Mouse (Mus musculus) intestine, embryonic 15.5 days (tissue): ENCODE data around the gene Lrrc45. TPM values are rescaled to one million over a fixed set of nuclear protein-coding genes. Genes with fewer than 3 reads are reported as not detected.
"Not testable (repeated sequence)": the region's sequence is repeated elsewhere in the genome, so short reads cannot be mapped to it uniquely, and the experiment has no call there.

ENCODE experiments used
- ATAC-seq: fragments of 200-750 bp; cut with Nextera tagmentation; 2 replicates; pipeline ENCODE4 v1.8.0; 2017; ENCODE audit warnings: moderate TSS enrichment, moderate library complexity
- H3K27ac ChIP-seq: fragments of 300-500 bp; sonication (generic); 2 replicates; pipeline ENCODE4 v1.5.1; 2015; ENCODE audit warnings: mild to moderate bottlenecking, inconsistent platforms
- H3K27me3 ChIP-seq: fragments of 300-500 bp; sonication (generic); replicated peaks from 2 replicates; pipeline ENCODE4 v1.6.1; 2015; ENCODE audit warnings: inconsistent platforms
- H3K36me3 ChIP-seq: fragments of 300-500 bp; sonication (generic); 2 replicates; pipeline ENCODE4 v1.6.1; 2015; ENCODE audit warnings: inconsistent platforms
- H3K4me1 ChIP-seq: fragments of 300-500 bp; sonication (generic); replicated peaks from 2 replicates; pipeline ENCODE4 v1.6.1; 2015; ENCODE audit warnings: inconsistent platforms
- H3K4me2 ChIP-seq: fragments of 300-500 bp; sonication (generic); replicated peaks from 2 replicates; pipeline ENCODE4 v1.6.1; 2015; ENCODE audit warnings: mild to moderate bottlenecking, inconsistent platforms
- H3K4me3 ChIP-seq: fragments of 300-500 bp; sonication (generic); replicated peaks from 2 replicates; pipeline ENCODE4 v1.5.1; 2015; ENCODE audit warnings: inconsistent platforms
- H3K9ac ChIP-seq: fragments of 300-500 bp; sonication (generic); 2 replicates; pipeline ENCODE4 v1.6.1; 2015; ENCODE audit warnings: inconsistent platforms
- H3K9me3 ChIP-seq: fragments of 300-500 bp; sonication (generic); 2 replicates; pipeline ENCODE4 v1.6.1; 2016; ENCODE audit warnings: inconsistent platforms
- WGBS: fragments of 180-500 bp; shearing (Covaris S2); methylation state at CpG from one replicate; pipeline ENCODE4 v1.1.7; 2015; 5-methylcytosine and 5-hydroxymethylcytosine counted together
- polyA plus RNA-seq: library from polyadenylated mRNA; unstranded; fragments of >200 nt; fragmentation: Nextera tagmentation; extraction: Ambion mirVana; gene quantifications from 2 replicates; pipeline ENCODE4 v1.2.1, GENCODE M21; 2015

Gene Lrrc45
- polyA plus RNA-seq, 1 experiment from 2014 or later: 42.0 TPM

- H3K9ac ChIP-seq: no peak overlapping the region
- no peak for ATAC-seq
- peaks cover 1% of the 10 kb centered on the region; the same call in 1 of the 2 replicates for H3K4me1 ChIP-seq
- no peaks in the 10 kb centered on the region for H3K9me3 ChIP-seq
- H3K27me3 ChIP-seq: no peaks in the 10 kb centered on the region
- no peak overlapping the region for H3K27ac ChIP-seq
- WGBS: 95% methylated on average over 1 of the region's 1 CpGs
- H3K36me3 ChIP-seq: no peaks in the 10 kb centered on the region
- H3K4me3 ChIP-seq: no peak overlapping the region
- no peak overlapping the region for H3K4me2 ChIP-seq
Observed at GRCm38 (mm10) chr11:120731395-120731794, 17.7 kb downstream of the Lrrc45 start.

- Histone ChIP-seq H3K9me3 (no peaks in the 10 kb centered on the region), H3K36me3 (no peaks in the 10 kb centered on the region), H3K27me3 (no peaks in the 10 kb centered on the region), H3K4me1 (no peaks in the 10 kb centered on the region), H3K9ac (no peak within 1 kb of the TSS), H3K27ac (no peak within 1 kb of the TSS), H3K4me2 (no peak within 1 kb of the TSS), H3K4me3 (no peak within 1 kb of the TSS)
- ATAC-seq: no peak
- WGBS: 72% methylated on average over 12 of the region's 12 CpGs
Observed at GRCm38 (mm10) chr11:120731858-120732680, 18.3 kb downstream of the Lrrc45 start, which contains the start of gene Cbr2. Cbr2 (minus strand) TSS chr11:120732114.

- 56% methylated on average over 6 of the region's 6 CpGs for WGBS
- H3K4me2 ChIP-seq: no peak overlapping the region
- no peak for ATAC-seq
- no peaks in the 10 kb centered on the region for H3K27me3 ChIP-seq
- H3K36me3 ChIP-seq: no peaks in the 10 kb centered on the region
- no peak overlapping the region for H3K27ac ChIP-seq
- no peaks in the 10 kb centered on the region for H3K4me1 ChIP-seq
- H3K9me3 ChIP-seq: no peaks in the 10 kb centered on the region
- H3K4me3 ChIP-seq: no peak overlapping the region
- H3K9ac ChIP-seq: no peak overlapping the region
Observed at GRCm38 (mm10) chr11:120733521-120733920, 19.8 kb downstream of the Lrrc45 start.

GRCm38 (mm10) chr11:120736424-120736823 is 22.7 kb downstream of the Lrrc45 start:
- Histone ChIP-seq H3K4me2 (no peak overlapping the region), H3K27me3 (no peaks in the 10 kb centered on the region), H3K27ac (no peak overlapping the region), H3K9ac (no peak overlapping the region), H3K9me3 (no peaks in the 10 kb centered on the region), H3K4me1 (no peaks in the 10 kb centered on the region), H3K36me3 (no peaks in the 10 kb centered on the region), H3K4me3 (no peak overlapping the region)
- WGBS: 74% methylated on average over 6 of the region's 6 CpGs
- ATAC-seq: no peak

GRCm38 (mm10) chr11:120740981-120741380 is 27.3 kb downstream of the Lrrc45 start:
- Histone ChIP-seq H3K4me3 (no peak overlapping the region), H3K27me3 (no peaks in the 10 kb centered on the region), H3K9ac (no peak overlapping the region), H3K27ac (no peak overlapping the region), H3K4me1 (no peaks in the 10 kb centered on the region), H3K4me2 (no peak overlapping the region), H3K36me3 (no peaks in the 10 kb centered on the region), H3K9me3 (no peaks in the 10 kb centered on the region)
- WGBS: 89% methylated on average over 5 of the region's 5 CpGs
- no peak for ATAC-seq

- H3K9ac ChIP-seq: no peak overlapping the region
- no peak overlapping the region for H3K4me2 ChIP-seq
- no peak overlapping the region for H3K27ac ChIP-seq
- H3K4me1 ChIP-seq: no peaks in the 10 kb centered on the region
- no peaks in the 10 kb centered on the region for H3K9me3 ChIP-seq
- no peaks in the 10 kb centered on the region for H3K27me3 ChIP-seq
- 62% methylated on average over 7 of the region's 7 CpGs for WGBS
- no peaks in the 10 kb centered on the region for H3K36me3 ChIP-seq
- H3K4me3 ChIP-seq: no peak overlapping the region
- no peak for ATAC-seq
Observed at GRCm38 (mm10) chr11:120744121-120744701, 30.5 kb downstream of the Lrrc45 start.

GRCm38 (mm10) chr11:120747974-120748373 is 34.2 kb downstream of the Lrrc45 start:
- Histone ChIP-seq H3K36me3 (no peaks in the 10 kb centered on the region), H3K4me3 (no peak overlapping the region), H3K9ac (no peak overlapping the region), H3K4me2 (no peak overlapping the region), H3K9me3 (no peaks in the 10 kb centered on the region), H3K27ac (no peak overlapping the region), H3K4me1 (peaks cover 3% of the 10 kb centered on the region; the same call in 1 of the 2 replicates), H3K27me3 (no peaks in the 10 kb centered on the region)
- WGBS: 73% methylated on average over 4 of the region's 4 CpGs
- ATAC-seq: 0 out of 2 replicates have a peak, but pooled peaks have one; percentile 12

- WGBS: 67% methylated on average over 8 of the region's 8 CpGs
- Histone ChIP-seq H3K4me3 (no peak overlapping the region), H3K27ac (no peak overlapping the region), H3K9me3 (no peaks in the 10 kb centered on the region), H3K4me2 (no peak overlapping the region), H3K9ac (no peak overlapping the region), H3K27me3 (no peaks in the 10 kb centered on the region), H3K36me3 (no peaks in the 10 kb centered on the region), H3K4me1 (peaks cover 3% of the 10 kb centered on the region; the same call in 1 of the 2 replicates)
- ATAC-seq: no peak
Observed at GRCm38 (mm10) chr11:120749430-120749829, 35.7 kb downstream of the Lrrc45 start.

GRCm38 (mm10) chr11:120751606-120752005 is 37.9 kb downstream of the Lrrc45 start:
- no peaks in the 10 kb centered on the region for H3K36me3 ChIP-seq

GRCm38 (mm10) chr11:120760236-120760635 is 46.5 kb downstream of the Lrrc45 start:
- Histone ChIP-seq H3K9ac (no peak overlapping the region), H3K27ac (no peak overlapping the region), H3K4me3 (no peak overlapping the region), H3K9me3 (no peaks in the 10 kb centered on the region), H3K4me1 (peaks cover 6% of the 10 kb centered on the region; the same call in 1 of the 2 replicates), H3K4me2 (no peak overlapping the region), H3K36me3 (no peaks in the 10 kb centered on the region), H3K27me3 (no peaks in the 10 kb centered on the region)
- 87% methylated on average over 9 of the region's 9 CpGs for WGBS
- no peak for ATAC-seq

More at GRCm38 (mm10) chr11:120751606-120752005, 37.9 kb downstream of the Lrrc45 start:
- Histone ChIP-seq H3K4me1 (peaks cover 3% of the 10 kb centered on the region; the same call in 1 of the 2 replicates), H3K27ac (no peak overlapping the region), H3K9ac (no peak overlapping the region), H3K27me3 (no peaks in the 10 kb centered on the region), H3K4me3 (no peak overlapping the region), H3K4me2 (no peak overlapping the region), H3K9me3 (no peaks in the 10 kb centered on the region)
- 68% methylated on average over 4 of the region's 4 CpGs for WGBS
- no peak for ATAC-seq

GRCm38 (mm10) chr11:120761811-120762671 is 48.3 kb downstream of the Lrrc45 start:
- 63% methylated on average over 14 of the region's 14 CpGs for WGBS
- no peaks in the 10 kb centered on the region for H3K36me3 ChIP-seq
- ATAC-seq: peak; percentile 88
- no peaks in the 10 kb centered on the region for H3K9me3 ChIP-seq
- H3K9ac ChIP-seq: peak overlapping the region; percentile 36; the same call in 1 of the 2 replicates
- peak overlapping the region; percentile 46 for H3K4me2 ChIP-seq
- no peak overlapping the region for H3K4me3 ChIP-seq
- peak overlapping the region; percentile 91 for H3K27ac ChIP-seq
- no peaks in the 10 kb centered on the region for H3K27me3 ChIP-seq
- H3K4me1 ChIP-seq: peaks cover 6% of the 10 kb centered on the region; the same call in 1 of the 2 replicates

- H3K36me3 ChIP-seq, H3K9me3 ChIP-seq, H3K4me1 ChIP-seq, H3K27me3 ChIP-seq: not testable (repeated sequence)
- H3K27ac ChIP-seq: peak within 1 kb of the TSS; percentile 91
- peak within 1 kb of the TSS; percentile 36; the same call in 1 of the 2 replicates for H3K9ac ChIP-seq
- WGBS: 11% methylated on average over 14 of the region's 14 CpGs
- peak within 1 kb of the TSS; percentile 46 for H3K4me2 ChIP-seq
- peak; percentile 88 for ATAC-seq
- peak within 1 kb of the TSS; percentile 17; the same call in 1 of the 2 replicates for H3K4me3 ChIP-seq
Observed at GRCm38 (mm10) chr11:120762672-120763041, 48.9 kb downstream of the Lrrc45 start, which contains the start of gene Hmga1b. Hmga1b (plus strand) TSS chr11:120762794.
